Mouse (Mus musculus): ENCODE data around the gene Kank4.
"Not testable (repeated sequence)": the region's sequence is repeated elsewhere in the genome, so short reads cannot be mapped to it uniquely, and the experiment has no call there.

The Kank4 gene

GRCm38 (mm10) chr4:98817184-98817911 lies at the start of gene Kank4:
Gene Kank4 (minus strand): TSS chr4:98817537.
- no peak for DNase-seq (ENCODE audit: low spot score)

DNA sequence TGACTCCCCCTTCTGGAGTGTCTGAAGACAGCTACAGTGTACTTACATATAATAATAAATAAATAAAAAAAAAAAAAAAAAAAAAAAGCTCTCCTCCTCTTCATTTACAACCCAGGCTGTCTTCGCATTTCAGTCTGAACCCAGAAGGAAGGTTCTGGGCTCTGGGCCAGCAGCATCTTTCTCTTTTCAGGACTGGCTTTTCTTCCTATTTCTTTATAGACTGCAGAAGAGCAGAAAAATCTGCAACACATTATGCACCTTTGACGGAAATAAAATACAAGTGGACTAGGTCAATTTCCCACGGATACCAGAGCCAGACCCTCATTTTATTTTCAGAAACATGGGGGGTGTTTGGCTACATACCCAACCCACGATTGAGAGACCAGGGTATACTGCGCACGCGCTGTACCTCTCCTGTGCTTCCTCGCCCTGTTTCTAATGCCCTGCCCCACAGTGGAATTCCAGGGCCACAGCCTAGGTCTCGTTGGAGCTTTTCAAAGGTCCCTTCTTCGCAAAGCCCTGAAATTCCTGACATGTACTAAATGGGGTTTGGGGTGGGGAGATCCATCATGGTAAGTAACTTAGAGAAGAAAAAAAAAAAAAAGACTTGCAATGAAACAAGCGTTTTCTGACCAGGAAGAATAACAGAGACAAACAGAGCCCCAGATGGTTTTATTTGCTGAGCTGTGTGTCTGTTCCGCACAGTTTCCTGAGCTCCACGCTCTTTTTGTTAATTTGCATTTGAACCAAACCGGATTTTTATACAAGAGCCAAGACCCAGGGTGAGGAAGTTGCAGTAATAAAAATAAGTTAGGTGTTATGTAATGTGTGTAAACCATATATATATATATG lies 48.3 kb upstream of the Kank4 start:
- DNase-seq (ENCODE audit: low spot score) = no peak

GRCm38 (mm10) chr4:98864546-98864945 lies 47.2 kb upstream of the Kank4 start:
- DNase-seq (ENCODE audit: low spot score) = no peak

DNA sequence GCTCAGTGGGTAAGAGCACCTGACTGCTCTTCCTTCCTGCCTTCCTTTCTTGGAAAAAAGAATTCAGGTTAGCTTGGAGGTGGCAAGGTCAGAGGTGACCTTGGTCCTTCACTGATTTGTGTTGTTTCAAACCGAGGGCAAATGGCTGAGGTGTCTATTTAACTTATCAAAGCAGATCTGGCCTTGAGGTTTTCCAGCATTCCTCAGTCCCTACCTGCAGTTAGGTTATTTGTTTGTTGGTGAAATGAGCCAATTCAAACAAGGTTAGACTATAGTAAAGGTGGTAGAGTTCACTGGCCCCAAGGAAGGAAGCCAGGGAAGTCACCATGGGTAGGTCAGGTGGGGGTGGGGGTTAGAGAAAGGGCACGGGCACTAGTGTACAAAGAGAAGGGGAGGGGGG lies 46.8 kb upstream of the Kank4 start:
- DNase-seq (ENCODE audit: low spot score) = no peak

DNA sequence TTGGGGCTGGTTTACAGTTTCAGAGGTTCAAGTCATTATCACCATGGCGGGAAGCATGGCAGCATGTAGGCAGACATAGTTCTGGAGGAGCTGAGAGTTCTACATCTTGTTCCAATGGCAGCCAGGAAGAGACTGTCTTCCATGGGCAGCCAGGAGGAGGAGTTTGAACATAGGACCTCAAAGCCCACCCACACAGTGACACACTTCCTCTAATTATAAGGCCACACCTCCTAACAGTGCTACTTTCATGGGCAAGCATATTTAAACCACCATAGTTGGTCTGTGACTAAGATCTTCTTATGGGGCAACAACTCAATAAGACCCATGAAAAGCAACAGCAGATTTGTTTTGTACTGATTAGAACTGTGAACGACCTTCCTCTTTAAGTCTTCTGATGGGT lies 46.1 kb upstream of the Kank4 start:
- no peak for DNase-seq (ENCODE audit: low spot score)

GRCm38 (mm10) chr4:98858151-98858855 lies 41.0 kb upstream of the Kank4 start:
- DNase-seq (ENCODE audit: low spot score) = no peak

GRCm38 (mm10) chr4:98857037-98857648 lies 39.8 kb upstream of the Kank4 start:
- DNase-seq (ENCODE audit: low spot score) = no peak

DNA sequence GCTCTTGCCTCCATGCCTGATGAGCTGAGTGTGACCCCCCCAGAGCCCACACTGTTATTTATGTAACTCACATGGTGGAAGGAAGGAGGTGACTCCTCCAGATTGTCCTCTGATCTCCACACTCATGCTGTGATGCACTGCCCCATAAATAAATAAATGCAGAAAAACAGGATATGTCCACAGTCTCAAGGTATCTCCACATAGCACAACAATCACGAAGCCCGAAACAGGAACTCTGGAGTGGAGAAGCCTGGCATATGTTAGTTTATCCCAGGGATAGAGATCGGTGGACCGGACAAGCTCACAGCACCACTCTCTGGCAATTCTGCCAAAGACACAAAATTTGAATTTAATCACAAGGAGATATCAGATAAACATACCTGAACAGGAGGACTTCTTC lies 36.6 kb upstream of the Kank4 start:
- no peak for DNase-seq (ENCODE audit: low spot score)

DNA sequence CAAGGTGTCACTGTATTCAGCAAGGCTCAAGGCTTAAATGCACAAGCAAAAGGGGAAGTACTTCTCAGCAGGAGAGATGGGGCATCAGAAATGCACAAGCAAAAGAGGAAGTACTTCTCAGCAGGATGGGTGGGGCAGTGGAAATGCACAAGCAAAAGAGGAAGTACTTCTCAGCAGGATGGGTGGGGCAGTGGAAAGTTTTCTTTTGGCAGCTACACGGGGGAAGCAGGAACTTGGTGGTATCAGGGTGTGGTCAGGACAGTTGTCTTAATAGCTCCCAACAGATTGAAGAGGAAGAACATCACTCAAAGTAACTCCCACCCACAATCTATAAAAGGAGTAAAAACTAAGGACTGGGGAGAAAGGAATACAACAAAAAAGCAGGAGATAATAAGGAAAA lies 33.1 kb upstream of the Kank4 start:
- not testable (repeated sequence) for DNase-seq (ENCODE audit: low spot score)

- no peak for DNase-seq (ENCODE audit: low spot score)
Measured at GRCm38 (mm10) chr4:98847120-98847885, 30.0 kb upstream of the Kank4 start.

DNA sequence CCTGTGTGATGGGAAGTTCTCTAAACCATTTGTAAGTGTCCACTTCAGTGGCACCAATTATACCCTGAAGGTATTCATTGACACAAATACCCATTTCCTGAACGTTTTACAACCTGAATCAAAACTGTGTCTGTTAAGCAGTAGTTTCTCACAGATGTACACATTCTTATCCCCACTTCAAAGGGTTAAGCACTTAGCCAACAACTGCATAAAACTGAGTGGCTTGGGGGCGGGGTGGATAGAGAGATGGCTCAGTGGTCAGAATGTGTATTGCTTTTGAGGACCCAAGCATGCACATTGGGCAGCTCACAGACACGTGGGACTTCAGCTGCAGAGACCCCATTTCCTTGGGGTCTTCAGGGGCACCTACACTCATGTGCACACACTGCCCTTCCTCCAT lies 29.1 kb upstream of the Kank4 start:
- no peak for DNase-seq (ENCODE audit: low spot score)

DNA sequence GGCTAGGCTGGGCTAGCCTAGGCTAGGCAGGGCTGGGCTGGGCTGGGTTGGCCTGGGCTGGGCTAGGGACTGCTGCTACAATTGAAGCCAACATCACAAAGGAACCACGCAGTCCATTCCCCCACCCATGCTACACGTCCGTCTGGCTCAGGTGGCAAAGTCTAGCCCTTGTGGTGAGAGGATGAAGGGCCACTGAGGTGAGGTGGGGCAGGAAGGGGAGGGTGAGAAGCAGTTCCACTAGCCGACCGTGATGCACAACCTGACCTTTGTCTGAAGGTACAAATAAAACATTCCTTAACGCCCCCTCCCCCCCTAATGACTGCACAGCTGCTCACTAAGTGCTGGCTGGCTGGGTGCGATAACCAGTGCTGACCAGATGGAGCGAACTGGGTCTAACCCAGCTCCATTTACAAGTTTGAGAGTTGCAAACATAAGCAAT lies 28.4 kb upstream of the Kank4 start:
- DNase-seq (ENCODE audit: low spot score) = no peak

- no peak for DNase-seq (ENCODE audit: low spot score)
Measured at GRCm38 (mm10) chr4:98845201-98845600, 27.9 kb upstream of the Kank4 start.

GRCm38 (mm10) chr4:98843906-98844597 lies 26.7 kb upstream of the Kank4 start:
- DNase-seq (ENCODE audit: low spot score) = no peak

- DNase-seq (ENCODE audit: low spot score) = not testable (repeated sequence)
Measured at GRCm38 (mm10) chr4:98841251-98841650, 23.9 kb upstream of the Kank4 start.

GRCm38 (mm10) chr4:98840526-98840925 lies 23.2 kb upstream of the Kank4 start:
- DNase-seq (ENCODE audit: low spot score) = no peak

DNA sequence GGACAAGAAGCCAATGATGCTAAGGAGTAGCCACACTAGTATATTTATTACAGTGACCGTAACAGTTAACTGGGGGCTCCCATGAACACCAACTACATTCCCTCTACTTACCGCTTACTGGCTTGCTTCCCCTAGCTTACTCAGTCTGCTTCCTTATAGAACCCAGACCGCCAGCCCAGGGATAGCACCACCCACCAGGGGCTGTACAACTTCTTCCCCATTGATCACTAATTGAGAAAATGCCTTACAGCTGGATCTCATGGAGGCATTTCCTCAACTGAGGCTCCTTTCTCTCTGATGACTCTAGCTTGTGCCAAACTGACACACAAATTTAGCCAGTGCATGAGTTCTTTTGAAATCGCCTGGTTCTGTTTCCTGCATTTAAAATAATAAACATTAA lies 21.6 kb upstream of the Kank4 start:
- no peak for DNase-seq (ENCODE audit: low spot score)

- DNase-seq (ENCODE audit: low spot score) = no peak
Measured at GRCm38 (mm10) chr4:98837715-98838505, 20.6 kb upstream of the Kank4 start.

DNA sequence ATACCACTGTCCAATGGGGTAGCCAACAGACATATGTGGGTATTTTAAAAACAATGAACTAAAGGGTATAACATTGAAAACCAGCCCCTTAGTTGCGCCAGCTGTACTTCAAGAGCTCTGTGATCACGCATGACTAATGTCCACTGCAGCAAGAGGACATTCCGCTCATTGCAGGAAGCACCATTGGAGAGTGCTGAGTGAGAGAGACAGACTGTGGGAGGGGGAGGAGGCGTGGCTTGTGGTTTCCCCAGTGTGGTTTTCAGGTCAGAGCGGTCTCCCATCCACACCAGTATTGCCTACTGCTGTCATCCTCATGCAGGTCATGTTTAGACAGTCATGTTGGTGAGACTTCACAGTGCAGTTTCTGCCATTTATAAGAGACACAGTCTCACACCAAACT lies 19.2 kb upstream of the Kank4 start:
- no peak for DNase-seq (ENCODE audit: low spot score)

DNA sequence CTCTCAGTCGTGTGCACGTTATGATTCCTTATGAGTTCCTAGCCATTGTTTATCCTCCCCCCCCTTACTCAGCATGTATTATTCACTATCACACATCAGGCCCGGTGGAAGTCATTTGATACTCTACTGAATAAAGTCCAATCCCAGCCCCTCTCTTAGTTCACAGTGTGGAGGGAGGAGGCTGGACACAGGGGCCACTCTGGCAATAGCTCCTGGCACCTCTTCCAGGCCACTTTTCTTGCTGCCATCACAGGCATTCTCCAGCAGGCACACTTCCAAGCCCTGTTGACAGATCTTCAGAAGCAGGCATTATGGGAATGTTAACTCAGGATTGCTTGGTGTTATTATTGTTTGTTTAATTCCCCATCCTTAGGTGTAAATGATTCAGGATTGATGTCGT lies 17.4 kb upstream of the Kank4 start:
- DNase-seq (ENCODE audit: low spot score) = no peak
